Mouse (Mus musculus): ENCODE results near the gene Gm21586. TPM values are rescaled to one million over a fixed set of nuclear protein-coding genes. Genes with fewer than 3 reads are reported as not detected.
"Not testable (repeated sequence)": the region's sequence is repeated elsewhere in the genome, so short reads cannot be mapped to it uniquely, and the experiment has no call there.

Gene Gm21586
- polyA plus RNA-seq (2015; fragmentation: Nextera tagmentation; extraction: Ambion mirVana) = not detected in 2 replicates

DNA sequence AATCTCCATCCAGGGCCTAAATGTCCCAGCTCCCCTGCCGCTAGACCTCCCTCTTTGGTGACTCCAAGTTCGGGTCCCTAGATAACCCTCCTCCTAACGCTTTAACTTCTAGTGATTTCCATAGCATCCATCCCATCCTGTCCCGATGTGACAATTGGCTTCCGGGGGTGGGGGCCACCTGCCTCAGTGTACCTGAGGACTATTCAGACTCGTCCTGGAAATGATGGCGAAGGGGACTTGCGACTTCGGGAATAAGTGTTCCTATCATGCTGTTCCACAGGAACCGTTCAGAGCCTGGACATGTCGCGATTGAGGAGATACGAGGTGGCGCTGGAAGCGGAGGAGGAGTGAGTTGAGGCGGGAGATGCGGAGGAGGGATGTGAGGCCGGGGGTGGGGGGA lies at the start of gene Gm21586:
Gene Gm21586, plus strand, starts transcription at position 301 of the 400 bp plus-strand sequence.
- not testable (repeated sequence) for H3K27ac ChIP-seq (replicated peaks); H3K27me3 ChIP-seq; ATAC-seq (ENCODE audit: insufficient number of reproducible peaks, low FRiP score, low TSS enrichment, low read depth); H3K9ac ChIP-seq; H3K4me2 ChIP-seq (replicated peaks); H3K9me3 ChIP-seq (replicated peaks); H3K4me3 ChIP-seq (replicated peaks); H3K4me1 ChIP-seq; H3K36me3 ChIP-seq
- WGBS = no CpG with 5 or more reads among the region's 18 CpGs

- H3K4me2 ChIP-seq (replicated peaks); H3K27ac ChIP-seq (replicated peaks); ATAC-seq (ENCODE audit: insufficient number of reproducible peaks, low FRiP score, low TSS enrichment, low read depth); H3K4me1 ChIP-seq; H3K36me3 ChIP-seq; H3K9ac ChIP-seq; H3K4me3 ChIP-seq (replicated peaks); H3K27me3 ChIP-seq; H3K9me3 ChIP-seq (replicated peaks): not testable (repeated sequence)
- no CpG with 5 or more reads among the region's 5 CpGs for WGBS
These were observed 27.3 kb downstream of the Gm21586 start, which contains the start of gene Gm2163 for GRCm38 (mm10) chr4:42466452-42466851. TSS of gene Gm2163 (plus strand) at chr4:42466752.

Other genes starting within 250 kb of the Gm21586 start
- not detected in 2 replicates for gene Gm10600, start 198.7 kb upstream of the Gm21586 start, polyA plus RNA-seq (2015; fragmentation: Nextera tagmentation; extraction: Ambion mirVana)
- gene Ccl21b, start 183.6 kb upstream of the Gm21586 start, polyA plus RNA-seq (2015; fragmentation: Nextera tagmentation; extraction: Ambion mirVana) = not detected in 2 replicates
- gene Gm21953, start 145.1 kb upstream of the Gm21586 start, polyA plus RNA-seq (2015; fragmentation: Nextera tagmentation; extraction: Ambion mirVana) = not detected in 2 replicates
- not detected in 2 replicates for gene Fam205a3, start 121.0 kb upstream of the Gm21586 start, polyA plus RNA-seq (2015; fragmentation: Nextera tagmentation; extraction: Ambion mirVana)
- gene Gm2163, start 27.4 kb downstream of the Gm21586 start, polyA plus RNA-seq (2015; fragmentation: Nextera tagmentation; extraction: Ambion mirVana) = 0.07 and 0.11 TPM in 2 replicates
- gene Fam205a2, start 88.8 kb downstream of the Gm21586 start, polyA plus RNA-seq (2015; fragmentation: Nextera tagmentation; extraction: Ambion mirVana) = not detected in 2 replicates
- gene Gm10591, start 172.8 kb downstream of the Gm21586 start, polyA plus RNA-seq (2015; fragmentation: Nextera tagmentation; extraction: Ambion mirVana) = not detected in 2 replicates
- gene Gm2564, start 190.3 kb downstream of the Gm21586 start, polyA plus RNA-seq (2015; fragmentation: Nextera tagmentation; extraction: Ambion mirVana) = 0.50 TPM in 1 of 2 replicates, not detected in the other
- not detected in 2 replicates for gene Ccl27b, start 215.9 kb downstream of the Gm21586 start, polyA plus RNA-seq (2015; fragmentation: Nextera tagmentation; extraction: Ambion mirVana)
- 0.28 TPM in 1 of 2 replicates, not detected in the other for gene Il11ra2, start 222.5 kb downstream of the Gm21586 start, polyA plus RNA-seq (2015; fragmentation: Nextera tagmentation; extraction: Ambion mirVana)

Data from embryonic facial prominence, embryonic 15.5 days (tissue).